Mouse (Mus musculus): Measurements from ENCODE around the gene BC051142. TPM values are rescaled to one million over a fixed set of nuclear protein-coding genes. Genes with fewer than 3 reads are reported as not detected.
"Not testable (repeated sequence)": the region's sequence is repeated elsewhere in the genome, so short reads cannot be mapped to it uniquely, and the experiment has no call there.

The BC051142 gene
- polyA plus RNA-seq, 1 experiment from 2014 or later, result 0.74 TPM

- no peak overlapping the region for H3K27ac ChIP-seq (ENCODE audit: low read length)
- no peaks in the 10 kb centered on the region for H3K9me3 ChIP-seq (ENCODE audit: low read length)
- ATAC-seq (ENCODE audit: low FRiP score, low TSS enrichment), result no peak
- no peaks in the 10 kb centered on the region for H3K27me3 ChIP-seq (ENCODE audit: insufficient read depth, low read length)
- H3K36me3 ChIP-seq (ENCODE audit: insufficient read depth, low read length), result no peaks in the 10 kb centered on the region
- no peak overlapping the region for H3K4me3 ChIP-seq (ENCODE audit: low read length)
- H3K4me2 ChIP-seq (replicated peaks; ENCODE audit: low read depth, low read length), result no peak overlapping the region
- no peak overlapping the region for H3K9ac ChIP-seq (replicated peaks; ENCODE audit: low read length)
- H3K4me1 ChIP-seq (ENCODE audit: insufficient read depth, low read length), result no peaks in the 10 kb centered on the region
Measured at GRCm38 (mm10) chr17:34492796-34493195, 94.2 kb downstream of the BC051142 start.

GRCm38 (mm10) chr17:34495156-34495555, 96.5 kb downstream of the BC051142 start:
- not testable (repeated sequence) for H3K4me2 ChIP-seq (replicated peaks; ENCODE audit: low read depth, low read length); H3K9ac ChIP-seq (replicated peaks; ENCODE audit: low read length); ATAC-seq (ENCODE audit: low FRiP score, low TSS enrichment); H3K27ac ChIP-seq (ENCODE audit: low read length); H3K27me3 ChIP-seq (ENCODE audit: insufficient read depth, low read length); H3K9me3 ChIP-seq (ENCODE audit: low read length); H3K4me3 ChIP-seq (ENCODE audit: low read length); H3K4me1 ChIP-seq (ENCODE audit: insufficient read depth, low read length); H3K36me3 ChIP-seq (ENCODE audit: insufficient read depth, low read length)
- WGBS, result 88% methylated on average over 2 of the region's 2 CpGs

- H3K9me3 ChIP-seq (ENCODE audit: low read length), result no peaks in the 10 kb centered on the region
- H3K4me1 ChIP-seq (ENCODE audit: insufficient read depth, low read length), result no peaks in the 10 kb centered on the region
- H3K9ac ChIP-seq (replicated peaks; ENCODE audit: low read length), result no peak overlapping the region
- no peaks in the 10 kb centered on the region for H3K27me3 ChIP-seq (ENCODE audit: insufficient read depth, low read length)
- H3K4me3 ChIP-seq (ENCODE audit: low read length), result no peak overlapping the region
- no peaks in the 10 kb centered on the region for H3K36me3 ChIP-seq (ENCODE audit: insufficient read depth, low read length)
- no peak overlapping the region for H3K4me2 ChIP-seq (replicated peaks; ENCODE audit: low read depth, low read length)
- ATAC-seq (ENCODE audit: low FRiP score, low TSS enrichment), result no peak
- 100% methylated on average over 1 of the region's 2 CpGs for WGBS
- no peak overlapping the region for H3K27ac ChIP-seq (ENCODE audit: low read length)
Measured at GRCm38 (mm10) chr17:34496539-34496938, 97.9 kb downstream of the BC051142 start.

GRCm38 (mm10) chr17:34497319-34497718, 98.7 kb downstream of the BC051142 start:
- H3K36me3 ChIP-seq (ENCODE audit: insufficient read depth, low read length); H3K27me3 ChIP-seq (ENCODE audit: insufficient read depth, low read length); H3K9ac ChIP-seq (replicated peaks; ENCODE audit: low read length); H3K9me3 ChIP-seq (ENCODE audit: low read length); H3K4me2 ChIP-seq (replicated peaks; ENCODE audit: low read depth, low read length); H3K4me3 ChIP-seq (ENCODE audit: low read length); ATAC-seq (ENCODE audit: low FRiP score, low TSS enrichment); H3K4me1 ChIP-seq (ENCODE audit: insufficient read depth, low read length); H3K27ac ChIP-seq (ENCODE audit: low read length): not testable (repeated sequence)
- WGBS, result 63% methylated on average over 3 of the region's 3 CpGs

- not testable (repeated sequence) for ATAC-seq (ENCODE audit: low FRiP score, low TSS enrichment); H3K4me2 ChIP-seq (replicated peaks; ENCODE audit: low read depth, low read length); H3K27ac ChIP-seq (ENCODE audit: low read length); H3K36me3 ChIP-seq (ENCODE audit: insufficient read depth, low read length); H3K9me3 ChIP-seq (ENCODE audit: low read length); H3K4me1 ChIP-seq (ENCODE audit: insufficient read depth, low read length); H3K9ac ChIP-seq (replicated peaks; ENCODE audit: low read length); H3K27me3 ChIP-seq (ENCODE audit: insufficient read depth, low read length); H3K4me3 ChIP-seq (ENCODE audit: low read length)
- 70% methylated on average over 2 of the region's 4 CpGs for WGBS
Measured at GRCm38 (mm10) chr17:34497726-34498125, 99.1 kb downstream of the BC051142 start.

GRCm38 (mm10) chr17:34507591-34507990, 109.0 kb downstream of the BC051142 start:
- Histone ChIP-seq H3K36me3 (ENCODE audit: insufficient read depth, low read length) (no peaks in the 10 kb centered on the region), H3K4me1 (ENCODE audit: insufficient read depth, low read length) (no peaks in the 10 kb centered on the region), H3K27me3 (ENCODE audit: insufficient read depth, low read length) (no peaks in the 10 kb centered on the region), H3K4me3 (ENCODE audit: low read length) (no peak overlapping the region), H3K9me3 (ENCODE audit: low read length) (no peaks in the 10 kb centered on the region), H3K27ac (ENCODE audit: low read length) (no peak overlapping the region), H3K4me2 (replicated peaks; ENCODE audit: low read depth, low read length) (no peak overlapping the region), H3K9ac (replicated peaks; ENCODE audit: low read length) (no peak overlapping the region)
- ATAC-seq (ENCODE audit: low FRiP score, low TSS enrichment), result no peak

Other genes with a start within 250 kb of the BC051142 start
- gene H2-DMb1, start 245.7 kb upstream of the BC051142 start, polyA plus RNA-seq (2015; fragmentation: Nextera tagmentation; extraction: Ambion mirVana), result 7.2 and 8.6 TPM in 2 replicates
- 4.7 and 5.5 TPM in 2 replicates for gene Tap1, start 211.3 kb upstream of the BC051142 start, polyA plus RNA-seq (2015; fragmentation: Nextera tagmentation; extraction: Ambion mirVana)
- 2.0 and 2.4 TPM in 2 replicates for gene Psmb9, start 211.1 kb upstream of the BC051142 start, polyA plus RNA-seq (2015; fragmentation: Nextera tagmentation; extraction: Ambion mirVana)
- 6.4 and 7.2 TPM in 2 replicates for gene Psmb8, start 201.1 kb upstream of the BC051142 start, polyA plus RNA-seq (2015; fragmentation: Nextera tagmentation; extraction: Ambion mirVana)
- gene Tap2, start 195.3 kb upstream of the BC051142 start, polyA plus RNA-seq (2015; fragmentation: Nextera tagmentation; extraction: Ambion mirVana), result 5.2 and 5.8 TPM in 2 replicates
- 0.14 and 0.27 TPM in 2 replicates for gene H2-Ob, start 159.9 kb upstream of the BC051142 start, polyA plus RNA-seq (2015; fragmentation: Nextera tagmentation; extraction: Ambion mirVana)
- 31.6 and 37.9 TPM in 2 replicates for gene H2-Ab1, start 141.1 kb upstream of the BC051142 start, polyA plus RNA-seq (2015; fragmentation: Nextera tagmentation; extraction: Ambion mirVana)
- 2.6 and 3.3 TPM in 2 replicates for gene H2-Aa, start 111.0 kb upstream of the BC051142 start, polyA plus RNA-seq (2015; fragmentation: Nextera tagmentation; extraction: Ambion mirVana)
- gene H2-Eb1, start 93.0 kb upstream of the BC051142 start, polyA plus RNA-seq (2015; fragmentation: Nextera tagmentation; extraction: Ambion mirVana), result 7.8 and 8.4 TPM in 2 replicates
- gene H2-Eb2, start 73.2 kb upstream of the BC051142 start, polyA plus RNA-seq (2015; fragmentation: Nextera tagmentation; extraction: Ambion mirVana), result 0.04 TPM in 1 of 2 replicates, not detected in the other
- not detected in 2 replicates for gene Btnl2, start 44.0 kb upstream of the BC051142 start, polyA plus RNA-seq (2015; fragmentation: Nextera tagmentation; extraction: Ambion mirVana)
- not detected in 2 replicates for gene Btnl1, start 21.7 kb upstream of the BC051142 start, polyA plus RNA-seq (2015; fragmentation: Nextera tagmentation; extraction: Ambion mirVana)
- not detected in 2 replicates for gene Btnl4, start 78.5 kb downstream of the BC051142 start, polyA plus RNA-seq (2015; fragmentation: Nextera tagmentation; extraction: Ambion mirVana)
- not detected in 2 replicates for gene Btnl6, start 118.5 kb downstream of the BC051142 start, polyA plus RNA-seq (2015; fragmentation: Nextera tagmentation; extraction: Ambion mirVana)
- 7.6 and 12.0 TPM in 2 replicates for gene Notch4, start 165.4 kb downstream of the BC051142 start, polyA plus RNA-seq (2015; fragmentation: Nextera tagmentation; extraction: Ambion mirVana)
- 21.5 and 25.6 TPM in 2 replicates for gene Gpsm3, start 191.0 kb downstream of the BC051142 start, polyA plus RNA-seq (2015; fragmentation: Nextera tagmentation; extraction: Ambion mirVana)
- 13.1 and 15.6 TPM in 2 replicates for gene Pbx2, start 192.4 kb downstream of the BC051142 start, polyA plus RNA-seq (2015; fragmentation: Nextera tagmentation; extraction: Ambion mirVana)
- gene Ager, start 199.0 kb downstream of the BC051142 start, polyA plus RNA-seq (2015; fragmentation: Nextera tagmentation; extraction: Ambion mirVana), result 8.8 and 16.8 TPM in 2 replicates
- gene Rnf5, start 204.9 kb downstream of the BC051142 start, polyA plus RNA-seq (2015; fragmentation: Nextera tagmentation; extraction: Ambion mirVana), result 185 and 190 TPM in 2 replicates
- gene Agpat1, start 205.4 kb downstream of the BC051142 start, polyA plus RNA-seq (2015; fragmentation: Nextera tagmentation; extraction: Ambion mirVana), result 81.8 and 83.1 TPM in 2 replicates
- gene Egfl8, start 217.2 kb downstream of the BC051142 start, polyA plus RNA-seq (2015; fragmentation: Nextera tagmentation; extraction: Ambion mirVana), result 4.0 and 6.0 TPM in 2 replicates
- 47.3 and 53.7 TPM in 2 replicates for gene Ppt2, start 229.7 kb downstream of the BC051142 start, polyA plus RNA-seq (2015; fragmentation: Nextera tagmentation; extraction: Ambion mirVana)
- 0.23 and 0.29 TPM in 2 replicates for gene Prrt1, start 230.7 kb downstream of the BC051142 start, polyA plus RNA-seq (2015; fragmentation: Nextera tagmentation; extraction: Ambion mirVana)
- gene Fkbpl, start 245.9 kb downstream of the BC051142 start, polyA plus RNA-seq (2015; fragmentation: Nextera tagmentation; extraction: Ambion mirVana), result 17.5 and 17.7 TPM in 2 replicates
- 103 and 106 TPM in 2 replicates for gene Atf6b, start 248.3 kb downstream of the BC051142 start, polyA plus RNA-seq (2015; fragmentation: Nextera tagmentation; extraction: Ambion mirVana)

All from kidney, embryonic 16.5 days (tissue).